Mouse (Mus musculus) kidney, postnatal 10 days (tissue): Measurements from ENCODE around the gene Rhog.

ENCODE experiments used
- DNase-seq: peaks from one replicate; pipeline ENCODE4 v3.0.0; 2021; ENCODE audit warnings: mixed read lengths

Rhog gene

GRCm38 (mm10) chr7:102211071-102211470 is 44.8 kb downstream of the Rhog start:
- no peak for DNase-seq

GRCm38 (mm10) chr7:102209756-102210721 is 45.8 kb downstream of the Rhog start, which contains the start of the genes Nup98 and Pgap2:
Gene Nup98, minus strand, starts transcription at chr7:102210176.
Gene Pgap2, plus strand, starts transcription at chr7:102210208.
- DNase-seq: peak; percentile 100

DNA sequence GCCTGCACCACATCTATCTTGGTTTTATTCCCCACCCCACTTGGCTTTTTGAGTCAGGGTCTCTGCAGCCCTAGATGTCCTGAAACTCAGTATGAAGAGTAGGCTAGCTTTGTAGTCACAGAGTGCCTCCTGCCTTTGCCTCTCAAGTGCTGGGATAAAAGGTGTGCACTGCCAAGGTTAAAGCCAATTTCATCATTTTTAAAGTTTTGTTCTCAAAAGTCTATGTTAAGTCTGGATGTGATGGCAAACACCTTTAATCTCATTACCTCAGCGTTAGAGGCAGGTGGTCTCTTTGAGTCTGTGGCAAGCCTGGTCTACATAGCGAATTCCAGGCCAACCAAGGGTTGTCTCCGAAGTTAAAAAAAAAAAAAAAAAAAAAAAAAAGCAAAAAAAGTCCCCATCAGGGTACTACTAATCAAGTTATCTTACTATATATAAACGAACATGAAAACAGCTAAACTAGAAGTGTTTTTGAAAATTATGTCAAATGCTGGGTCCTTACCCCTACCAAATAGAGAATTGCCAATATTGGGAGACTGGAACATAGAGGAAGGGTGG is 47.0 kb downstream of the Rhog start:
- no peak for DNase-seq

GRCm38 (mm10) chr7:102205646-102206045 is 50.2 kb downstream of the Rhog start:
- DNase-seq: no peak

DNA sequence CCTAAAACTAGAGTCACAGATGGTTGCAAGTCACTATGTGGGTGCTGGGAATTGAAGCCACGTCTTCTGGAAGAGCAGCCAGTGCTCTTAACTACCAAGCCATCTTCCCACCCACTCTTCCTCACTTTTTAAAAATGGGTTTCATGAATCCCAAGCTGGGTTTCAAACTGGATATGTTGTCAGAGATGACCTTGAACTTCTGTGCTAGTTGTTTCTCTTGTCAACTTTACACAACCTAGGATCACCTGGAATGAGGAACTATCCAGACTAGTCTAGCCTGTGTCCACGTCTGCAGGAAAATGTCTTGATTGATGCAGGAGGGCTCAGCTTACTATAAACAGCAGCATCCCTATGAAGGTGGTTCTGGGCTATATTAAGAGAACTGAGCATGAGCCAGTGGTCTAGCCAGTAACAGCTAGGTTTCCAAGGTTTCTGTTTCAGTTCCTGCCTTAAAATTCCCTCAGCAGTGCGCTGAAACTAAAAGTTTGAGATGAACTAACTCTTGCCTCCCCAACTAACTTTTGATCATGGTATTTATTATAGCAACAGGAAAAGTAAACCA is 51.5 kb downstream of the Rhog start:
- no peak for DNase-seq

DNA sequence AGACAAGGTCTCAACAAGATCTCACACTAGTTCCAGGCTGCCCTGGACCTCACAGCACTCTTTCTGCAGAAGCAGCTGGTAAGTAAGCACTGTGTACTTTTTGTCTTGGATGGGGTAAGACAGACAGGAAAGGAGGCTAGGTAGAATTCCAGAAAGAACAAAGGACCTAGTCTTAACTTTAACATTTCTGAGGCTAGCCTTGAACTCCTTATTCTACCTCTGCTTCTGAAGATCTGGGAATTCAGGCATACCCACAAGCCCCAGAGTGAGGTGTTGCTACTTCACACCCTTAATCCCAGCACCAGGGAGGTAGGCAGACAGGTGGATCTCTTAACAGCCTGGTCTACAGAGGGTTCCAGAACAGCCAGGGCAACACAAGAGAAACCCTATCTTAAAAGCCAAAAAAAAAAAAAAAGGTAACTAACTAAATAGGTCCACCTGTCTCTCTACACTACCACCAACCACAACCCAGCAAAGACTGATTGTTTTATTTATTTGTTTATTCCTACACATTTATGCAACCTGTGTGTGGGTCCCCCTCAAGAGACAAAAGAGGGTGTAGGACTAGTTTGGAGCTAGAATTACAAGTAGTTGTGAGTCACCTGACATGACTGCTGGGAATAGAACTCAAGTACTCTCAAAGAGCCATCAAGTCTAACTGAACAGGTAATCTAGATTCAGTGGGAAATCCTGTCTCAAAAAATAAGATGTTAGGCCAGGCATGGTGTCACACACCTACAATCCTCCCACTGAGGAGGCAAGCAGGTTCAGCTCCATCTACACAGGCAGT is 54.7 kb downstream of the Rhog start:
- DNase-seq: no peak

DNA sequence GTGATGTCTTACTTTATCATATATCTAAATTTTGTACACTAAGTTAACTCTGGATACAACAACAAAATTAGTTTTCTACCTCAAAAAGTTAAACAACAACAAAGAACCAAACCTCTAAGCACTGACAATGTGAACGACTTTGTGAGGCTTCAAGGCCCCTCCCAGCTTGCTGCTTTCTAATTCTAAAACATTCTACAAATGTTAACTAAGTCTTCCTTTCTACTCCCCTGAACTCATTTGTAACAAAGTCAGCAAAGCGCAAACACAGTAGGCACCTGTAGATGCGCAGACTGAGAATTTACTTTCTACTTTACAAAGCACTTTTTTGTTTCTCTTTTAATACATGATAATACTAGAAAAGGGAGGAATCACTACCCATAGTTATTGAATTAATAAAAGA is 55.3 kb downstream of the Rhog start:
- no peak for DNase-seq

GRCm38 (mm10) chr7:102192356-102192755 is 63.5 kb downstream of the Rhog start:
- no peak for DNase-seq
